Mouse (Mus musculus) stomach, embryonic 15.5 days (tissue): ENCODE data around the gene Itgax. TPM values are rescaled to one million over a fixed set of nuclear protein-coding genes. Genes with fewer than 3 reads are reported as not detected.

Experiments
- ATAC-seq: fragments of 200-750 bp; cut with Nextera tagmentation; 2 replicates; pipeline ENCODE4 v1.8.0; 2017; ENCODE audit warnings: low read depth, moderate number of reproducible peaks, moderate TSS enrichment; ENCODE audit not compliant: insufficient read depth, low FRiP score
- H3K27ac ChIP-seq: fragments of 300-500 bp; sonication (generic); 2 replicates; pipeline ENCODE4 v1.5.1; 2015; ENCODE audit warnings: mild to moderate bottlenecking, inconsistent platforms
- H3K27me3 ChIP-seq: fragments of 300-500 bp; sonication (generic); replicated peaks from 2 replicates; pipeline ENCODE4 v1.6.1; 2015; ENCODE audit warnings: inconsistent platforms
- H3K36me3 ChIP-seq: fragments of 300-500 bp; sonication (generic); 2 replicates; pipeline ENCODE4 v1.6.1; 2015; ENCODE audit warnings: inconsistent platforms
- H3K4me1 ChIP-seq: fragments of 300-500 bp; sonication (generic); 2 replicates; pipeline ENCODE4 v1.6.1; 2015; ENCODE audit warnings: inconsistent platforms
- H3K4me2 ChIP-seq: fragments of 300-500 bp; sonication (generic); 2 replicates; pipeline ENCODE4 v1.6.1; 2015; ENCODE audit warnings: mild to moderate bottlenecking, inconsistent platforms
- H3K4me3 ChIP-seq: fragments of 300-500 bp; sonication (generic); replicated peaks from 2 replicates; pipeline ENCODE4 v1.5.1; 2015; ENCODE audit warnings: inconsistent platforms
- H3K9ac ChIP-seq: fragments of 300-500 bp; sonication (generic); 2 replicates; pipeline ENCODE4 v1.6.1; 2015; ENCODE audit warnings: inconsistent platforms
- H3K9me3 ChIP-seq: fragments of 300-500 bp; sonication (generic); 2 replicates; pipeline ENCODE4 v1.6.1; 2016; ENCODE audit warnings: inconsistent platforms
- WGBS: fragments of 180-500 bp; shearing (Covaris S2); methylation state at CpG from one replicate; pipeline ENCODE4 v1.1.7; 2015; 5-methylcytosine and 5-hydroxymethylcytosine counted together
- polyA plus RNA-seq: library from polyadenylated mRNA; unstranded; fragments of >200 nt; fragmentation: Nextera tagmentation; extraction: Ambion mirVana; gene quantifications from 2 replicates; pipeline ENCODE4 v1.2.1, GENCODE M21; 2015

Itgax gene
- polyA plus RNA-seq = 0.22 and 0.40 TPM in 2 replicates

- Histone ChIP-seq H3K27me3 (no peaks in the 10 kb centered on the region), H3K9ac (no peak within 1 kb of the TSS), H3K9me3 (no peaks in the 10 kb centered on the region), H3K4me1 (no peaks in the 10 kb centered on the region), H3K4me3 (no peak within 1 kb of the TSS), H3K36me3 (no peaks in the 10 kb centered on the region), H3K27ac (no peak within 1 kb of the TSS), H3K4me2 (no peak within 1 kb of the TSS)
- WGBS = 64% methylated on average over 8 of the region's 8 CpGs
- ATAC-seq = no peak
Observed at GRCm38 (mm10) chr7:128128741-128129720, at the start of gene Itgax. Gene Itgax, plus strand, starts transcription at chr7:128129547.

- ATAC-seq = no peak
- Histone ChIP-seq H3K4me2 (no peak overlapping the region), H3K4me1 (no peaks in the 10 kb centered on the region), H3K27me3 (no peaks in the 10 kb centered on the region), H3K36me3 (no peaks in the 10 kb centered on the region), H3K4me3 (no peak overlapping the region), H3K27ac (no peak overlapping the region), H3K9me3 (no peaks in the 10 kb centered on the region), H3K9ac (no peak overlapping the region)
- 86% methylated on average over 8 of the region's 8 CpGs for WGBS
Observed at GRCm38 (mm10) chr7:128080012-128080411, 49.3 kb upstream of the Itgax start.

- 72% methylated on average over 7 of the region's 7 CpGs for WGBS
Observed at GRCm38 (mm10) chr7:128089141-128089540, 40.2 kb upstream of the Itgax start.

GRCm38 (mm10) chr7:128098135-128098534 is 31.2 kb upstream of the Itgax start:
- H3K4me3 ChIP-seq = no peak overlapping the region
- no peak overlapping the region for H3K4me2 ChIP-seq
- ATAC-seq = no peak
- no peak overlapping the region for H3K27ac ChIP-seq
- WGBS = 74% methylated on average over 1 of the region's 1 CpGs
- H3K9me3 ChIP-seq = no peaks in the 10 kb centered on the region
- no peaks in the 10 kb centered on the region for H3K36me3 ChIP-seq
- no peak overlapping the region for H3K9ac ChIP-seq
- H3K4me1 ChIP-seq = no peaks in the 10 kb centered on the region
- H3K27me3 ChIP-seq = no peaks in the 10 kb centered on the region

More at GRCm38 (mm10) chr7:128089141-128089540, 40.2 kb upstream of the Itgax start:
- ATAC-seq = no peak
- no peaks in the 10 kb centered on the region for H3K36me3 ChIP-seq
- no peak overlapping the region for H3K4me2 ChIP-seq
- H3K27ac ChIP-seq = no peak overlapping the region
- H3K4me1 ChIP-seq = no peaks in the 10 kb centered on the region
- no peaks in the 10 kb centered on the region for H3K9me3 ChIP-seq
- H3K4me3 ChIP-seq = no peak overlapping the region
- H3K9ac ChIP-seq = no peak overlapping the region
- no peaks in the 10 kb centered on the region for H3K27me3 ChIP-seq

GRCm38 (mm10) chr7:128100742-128101357 is 28.5 kb upstream of the Itgax start:
- Histone ChIP-seq H3K27me3 (no peaks in the 10 kb centered on the region), H3K4me3 (no peak overlapping the region), H3K9me3 (no peaks in the 10 kb centered on the region), H3K4me2 (no peak overlapping the region), H3K9ac (no peak overlapping the region), H3K4me1 (no peaks in the 10 kb centered on the region), H3K27ac (no peak overlapping the region), H3K36me3 (no peaks in the 10 kb centered on the region)
- WGBS = 71% methylated on average over 2 of the region's 2 CpGs
- no peak for ATAC-seq

- 68% methylated on average over 4 of the region's 4 CpGs for WGBS
- Histone ChIP-seq H3K9ac (no peak overlapping the region), H3K4me3 (no peak overlapping the region), H3K27me3 (no peaks in the 10 kb centered on the region), H3K9me3 (no peaks in the 10 kb centered on the region), H3K27ac (no peak overlapping the region), H3K4me1 (no peaks in the 10 kb centered on the region), H3K36me3 (no peaks in the 10 kb centered on the region), H3K4me2 (no peak overlapping the region)
- no peak for ATAC-seq
Observed at GRCm38 (mm10) chr7:128105246-128105645, 24.1 kb upstream of the Itgax start.

GRCm38 (mm10) chr7:128107462-128107861 is 21.9 kb upstream of the Itgax start:
- WGBS = 81% methylated on average over 7 of the region's 7 CpGs

GRCm38 (mm10) chr7:128110314-128110713 is 19.0 kb upstream of the Itgax start:
- 43% methylated on average over 2 of the region's 2 CpGs for WGBS

More at GRCm38 (mm10) chr7:128107462-128107861, 21.9 kb upstream of the Itgax start:
- no peak for ATAC-seq
- no peak overlapping the region for H3K27ac ChIP-seq
- H3K9ac ChIP-seq = no peak overlapping the region
- H3K27me3 ChIP-seq = no peaks in the 10 kb centered on the region
- no peak overlapping the region for H3K4me2 ChIP-seq
- H3K36me3 ChIP-seq = no peaks in the 10 kb centered on the region
- no peaks in the 10 kb centered on the region for H3K4me1 ChIP-seq
- no peaks in the 10 kb centered on the region for H3K9me3 ChIP-seq
- no peak overlapping the region for H3K4me3 ChIP-seq

GRCm38 (mm10) chr7:128112131-128112530 is 17.2 kb upstream of the Itgax start:
- H3K9me3 ChIP-seq = no peaks in the 10 kb centered on the region
- H3K36me3 ChIP-seq = no peaks in the 10 kb centered on the region
- H3K9ac ChIP-seq = no peak overlapping the region
- ATAC-seq = no peak
- no peak overlapping the region for H3K4me3 ChIP-seq
- no peaks in the 10 kb centered on the region for H3K27me3 ChIP-seq
- WGBS = 85% methylated on average over 11 of the region's 11 CpGs
- H3K4me2 ChIP-seq = no peak overlapping the region
- H3K4me1 ChIP-seq = no peaks in the 10 kb centered on the region
- no peak overlapping the region for H3K27ac ChIP-seq

More at GRCm38 (mm10) chr7:128110314-128110713, 19.0 kb upstream of the Itgax start:
- Histone ChIP-seq H3K4me2 (no peak overlapping the region), H3K9ac (no peak overlapping the region), H3K4me3 (no peak overlapping the region), H3K36me3 (no peaks in the 10 kb centered on the region), H3K9me3 (no peaks in the 10 kb centered on the region), H3K27ac (no peak overlapping the region), H3K4me1 (no peaks in the 10 kb centered on the region), H3K27me3 (no peaks in the 10 kb centered on the region)
- no peak for ATAC-seq

- Histone ChIP-seq H3K4me3 (no peak overlapping the region), H3K9ac (no peak overlapping the region), H3K9me3 (no peaks in the 10 kb centered on the region), H3K27ac (no peak overlapping the region), H3K4me1 (no peaks in the 10 kb centered on the region), H3K27me3 (no peaks in the 10 kb centered on the region), H3K36me3 (no peaks in the 10 kb centered on the region), H3K4me2 (no peak overlapping the region)
- 90% methylated on average over 11 of the region's 11 CpGs for WGBS
- ATAC-seq = no peak
Observed at GRCm38 (mm10) chr7:128114371-128115105, 14.8 kb upstream of the Itgax start.

GRCm38 (mm10) chr7:128115211-128115958 is 14.0 kb upstream of the Itgax start:
- no peak overlapping the region for H3K27ac ChIP-seq
- no peaks in the 10 kb centered on the region for H3K9me3 ChIP-seq
- H3K4me1 ChIP-seq = no peaks in the 10 kb centered on the region
- 70% methylated on average over 5 of the region's 5 CpGs for WGBS
- no peak for ATAC-seq
- H3K9ac ChIP-seq = no peak overlapping the region
- H3K36me3 ChIP-seq = no peaks in the 10 kb centered on the region
- H3K27me3 ChIP-seq = no peaks in the 10 kb centered on the region
- no peak overlapping the region for H3K4me2 ChIP-seq
- H3K4me3 ChIP-seq = no peak overlapping the region
